Mouse (Mus musculus): ENCODE data around the gene 1700113H08Rik.

DNA sequence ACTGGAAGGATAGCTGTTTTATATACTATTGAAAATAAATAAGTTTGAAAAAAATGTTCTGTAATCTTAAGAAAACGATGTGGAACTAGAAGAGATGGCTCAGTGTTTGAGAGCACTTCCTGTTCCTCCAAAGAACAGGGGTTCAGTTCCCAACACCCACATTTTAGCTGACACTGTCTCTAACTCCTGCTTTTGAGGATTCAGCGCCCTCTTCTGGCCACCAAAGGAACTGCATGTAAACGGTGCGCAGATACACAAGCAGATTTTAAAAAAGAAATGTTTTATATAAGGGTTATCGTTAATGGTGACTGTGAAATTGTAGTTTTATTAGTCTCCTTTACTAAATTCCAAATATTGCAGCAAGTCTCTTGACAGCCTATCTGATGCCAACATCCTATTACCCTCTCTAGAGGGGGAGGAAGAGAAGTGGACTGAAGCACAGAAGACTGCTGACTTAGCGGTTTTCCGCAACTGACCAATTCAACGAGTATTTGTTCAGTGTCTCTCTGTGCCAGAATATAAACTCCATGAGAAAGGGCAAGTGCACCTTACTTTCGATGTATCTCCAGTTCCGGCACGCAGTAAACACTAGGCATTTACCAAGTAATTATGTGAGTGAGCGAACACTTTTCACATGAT is 68.5 kb downstream of the 1700113H08Rik start:
- TF ChIP-seq E2F4 (IDR thresholded peaks at IDR 0.05; ENCODE audit: insufficient read depth), result no peak
- TF ChIP-seq POLR2A (IDR thresholded peaks at IDR 0.05; ENCODE audit: insufficient read length, low read depth), result no peak
- no peak for TF ChIP-seq USF1 (IDR thresholded peaks at IDR 0.05; ENCODE audit: low read depth)
- no peak for TF ChIP-seq MYOD1 (IDR thresholded peaks at IDR 0.05; ENCODE audit: control insufficient read depth in 1 of 3, insufficient read length in 2 of 3, low read depth in 2 of 3)
- TF ChIP-seq TCF12 (IDR thresholded peaks at IDR 0.05; ENCODE audit: insufficient read depth, poor library complexity, severe bottlenecking), result no peak
- no peak for TF ChIP-seq TCF3 (IDR thresholded peaks at IDR 0.05; ENCODE audit: insufficient read length, low read depth)
- no peak for TF ChIP-seq MAX (IDR thresholded peaks at IDR 0.05; ENCODE audit: low read depth)
- no peak for TF ChIP-seq POLR2AphosphoS2 (IDR thresholded peaks at IDR 0.05; ENCODE audit: insufficient read length, low read depth)
